Mouse (Mus musculus): Measurements from ENCODE around the gene Lgals2.

DNA sequence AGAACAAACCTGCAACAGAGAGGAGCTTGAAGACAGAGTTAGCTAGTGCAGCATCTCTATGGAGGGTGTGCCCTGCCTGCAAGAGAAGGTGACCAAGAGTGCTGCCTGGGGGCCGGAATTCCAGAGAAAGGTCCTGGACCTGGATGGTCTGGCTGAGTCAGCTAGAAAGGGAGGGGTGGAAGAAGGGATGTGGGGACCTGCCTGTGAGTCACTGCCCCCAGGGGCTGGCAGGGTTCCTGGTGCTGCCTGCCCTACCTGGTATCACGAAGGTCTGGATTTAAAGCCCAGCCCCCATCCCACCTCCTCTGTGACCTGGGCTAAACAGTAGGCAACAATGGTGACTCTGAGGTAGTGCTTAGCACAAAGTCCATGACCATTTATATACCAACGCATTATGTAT, 48.2 kb downstream of the Lgals2 start:
- TF ChIP-seq CTCF (IDR thresholded peaks at IDR 0.05; ENCODE audit: low read depth) (no peak), EP300 (IDR thresholded peaks at IDR 0.05; ENCODE audit: low read depth) (no peak)
